Mouse (Mus musculus) MEL (cell line): Measurements from ENCODE around the gene Gm10778. TPM values are rescaled to one million over a fixed set of nuclear protein-coding genes. Genes with fewer than 3 reads are reported as not detected.
"Not testable (repeated sequence)": the region's sequence is repeated elsewhere in the genome, so short reads cannot be mapped to it uniquely, and the experiment has no call there.

Source experiments
- DNase-seq: peaks from one replicate; pipeline ENCODE4 v3.0.0; 2011; ENCODE audit warnings: low read depth, low spot score
- H3K27ac ChIP-seq: 2 replicates; pipeline ENCODE4 v1.5.1; 2012; ENCODE audit warnings: low read depth, mild to moderate bottlenecking, control low read depth, low read length, moderate library complexity; ENCODE audit not compliant: control insufficient read depth
- H3K27me3 ChIP-seq, 2 experiments: fragments of 150-350 bp in 1 of 2; sonication (generic) in 1 of 2; 2 replicates each; pipeline ENCODE4 v1.6.1; 2012; ENCODE audit warnings: low read length in 2 of 2, mild to moderate bottlenecking in 2 of 2, improper control_type of control experiment in 1 of 2, moderate library complexity in 1 of 2; ENCODE audit not compliant: insufficient read depth in 2 of 2, control insufficient read depth in 1 of 2
- H3K36me3 ChIP-seq, 2 experiments: 2 replicates each; pipeline ENCODE4 v1.6.1; 2012 to 2014; ENCODE audit warnings: low read length in 2 of 2, improper control_type of control experiment in 1 of 2, inconsistent platforms in 1 of 2, mild to moderate bottlenecking in 1 of 2; ENCODE audit not compliant: insufficient read depth in 2 of 2, control insufficient read depth in 1 of 2
- H3K4me1 ChIP-seq, 2 experiments: fragments of 150-350 bp in 1 of 2; sonication (generic) in 1 of 2; 2 replicates each; pipeline ENCODE4 v1.6.1; 2012; ENCODE audit warnings: low read length in 2 of 2, improper control_type of control experiment in 1 of 2, mild to moderate bottlenecking in 1 of 2; ENCODE audit not compliant: insufficient read depth in 2 of 2, control insufficient read depth in 1 of 2
- H3K4me3 ChIP-seq, 2 experiments: fragments of 150-350 bp in 1 of 2; sonication (generic) in 1 of 2; 2 replicates each; pipeline ENCODE4 v1.5.1; 2012; ENCODE audit warnings: low read depth in 2 of 2, low read length in 2 of 2, mild to moderate bottlenecking in 2 of 2, moderate library complexity in 2 of 2, control low read depth in 1 of 2, improper control_type of control experiment in 1 of 2; ENCODE audit not compliant: control insufficient read depth in 1 of 2, insufficient read depth in 1 of 2
- H3K79me2 ChIP-seq: 2 replicates; pipeline ENCODE4 v1.6.1; 2012; ENCODE audit warnings: mild to moderate bottlenecking, low read length, moderate library complexity; ENCODE audit not compliant: control insufficient read depth, poor library complexity, insufficient read depth
- H3K9ac ChIP-seq: 2 replicates; pipeline ENCODE4 v1.6.1; 2012; ENCODE audit warnings: low read depth, mild to moderate bottlenecking, control low read depth, low read length, moderate library complexity; ENCODE audit not compliant: control insufficient read depth, poor library complexity, severe bottlenecking
- H3K9me3 ChIP-seq: fragments of 150-350 bp; sonication (generic); replicated peaks from 2 replicates; pipeline ENCODE4 v1.6.1; 2012; ENCODE audit warnings: mild to moderate bottlenecking, low read length, improper control_type of control experiment, moderate library complexity; ENCODE audit not compliant: insufficient read depth
- CHD2 ChIP-seq: IDR thresholded peaks from 2 replicates; pipeline ENCODE4 v1.6.1; 2011; ENCODE audit warnings: low read length, improper control_type of control experiment
- ELF1 ChIP-seq: IDR thresholded peaks from 2 replicates; pipeline ENCODE4 v1.6.1; 2014; ENCODE audit warnings: low read depth, mild to moderate bottlenecking, inconsistent platforms, low read length, improper control_type of control experiment, moderate library complexity
- GABPA ChIP-seq: IDR thresholded peaks from 2 replicates; pipeline ENCODE4 v1.6.1; 2012; ENCODE audit warnings: low read depth, mild to moderate bottlenecking, inconsistent platforms, low read length, improper control_type of control experiment, moderate library complexity
- GATA1 ChIP-seq: IDR thresholded peaks from 2 replicates; pipeline ENCODE4 v1.6.1; 2011; ENCODE audit warnings: low read depth, low read length, improper control_type of control experiment
- HCFC1 ChIP-seq: IDR thresholded peaks from 2 replicates; pipeline ENCODE4 v1.6.1; 2012; ENCODE audit warnings: low read depth, mild to moderate bottlenecking, inconsistent platforms, low read length, improper control_type of control experiment, moderate library complexity
- KAT2A ChIP-seq: conservative IDR thresholded peaks from 2 replicates; pipeline ENCODE4 v1.6.1; 2012; ENCODE audit warnings: low read depth, low read length, improper control_type of control experiment, inconsistent platforms
- MAFK ChIP-seq: IDR thresholded peaks from 2 replicates; pipeline ENCODE4 v1.6.1; 2011; ENCODE audit warnings: low read depth, mild to moderate bottlenecking, low read length, improper control_type of control experiment, borderline replicate concordance
- MAX ChIP-seq: IDR thresholded peaks from 2 replicates; pipeline ENCODE4 v1.6.1; 2011; ENCODE audit warnings: low read length, improper control_type of control experiment
- MEF2A ChIP-seq: IDR thresholded peaks from 2 replicates; pipeline ENCODE4 v1.6.1; 2014; ENCODE audit warnings: low read depth, mild to moderate bottlenecking, inconsistent platforms, low read length, improper control_type of control experiment; ENCODE audit not compliant: poor library complexity, insufficient replicate concordance, severe bottlenecking; ENCODE audit errors: extremely low read depth
- MXI1 ChIP-seq: IDR thresholded peaks from 2 replicates; pipeline ENCODE4 v1.6.1; 2011; ENCODE audit warnings: mild to moderate bottlenecking, low read depth, low read length, improper control_type of control experiment
- MYC ChIP-seq: IDR thresholded peaks from 2 replicates; pipeline ENCODE4 v1.6.1; 2011; ENCODE audit warnings: low read depth, mild to moderate bottlenecking, low read length, improper control_type of control experiment, moderate library complexity
- NELFE ChIP-seq: IDR thresholded peaks from 2 replicates; pipeline ENCODE4 v1.6.1; 2011; ENCODE audit warnings: low read depth, low read length, improper control_type of control experiment
- POLR2A ChIP-seq, 2 experiments: IDR thresholded peaks; 2 replicates each; pipeline ENCODE4 v1.6.1; 2011 to 2012; ENCODE audit warnings: low read length in 2 of 2, mild to moderate bottlenecking in 2 of 2, control low read depth in 1 of 2, improper control_type of control experiment in 1 of 2, low read depth in 1 of 2, moderate library complexity in 1 of 2; ENCODE audit not compliant: control insufficient read depth in 1 of 2, insufficient read depth in 1 of 2, poor library complexity in 1 of 2
- POLR2AphosphoS2 ChIP-seq: IDR thresholded peaks from 2 replicates; pipeline ENCODE4 v1.6.1; 2011; ENCODE audit warnings: low read length, improper control_type of control experiment
- RAD21 ChIP-seq: IDR thresholded peaks from 2 replicates; pipeline ENCODE4 v1.6.1; 2011; ENCODE audit warnings: mild to moderate bottlenecking, low read depth, low read length, improper control_type of control experiment
- SIN3A ChIP-seq: IDR thresholded peaks from 2 replicates; pipeline ENCODE4 v1.6.1; 2012; ENCODE audit warnings: low read length, improper control_type of control experiment, inconsistent platforms
- TAL1 ChIP-seq: IDR thresholded peaks from 2 replicates; pipeline ENCODE4 v1.6.1; 2012; ENCODE audit warnings: mild to moderate bottlenecking, inconsistent platforms, low read length, moderate library complexity, mixed read lengths
- TBP ChIP-seq: IDR thresholded peaks from 2 replicates; pipeline ENCODE4 v1.8.0; 2011; ENCODE audit warnings: low read depth, low read length, improper control_type of control experiment
- UBTF ChIP-seq: IDR thresholded peaks from 2 replicates; pipeline ENCODE4 v1.6.1; 2012; ENCODE audit warnings: low read depth, mild to moderate bottlenecking, inconsistent platforms, low read length, improper control_type of control experiment, moderate library complexity, borderline replicate concordance; ENCODE audit not compliant: insufficient read depth
- USF1 ChIP-seq: IDR thresholded peaks from 2 replicates; pipeline ENCODE4 v1.6.1; 2014; ENCODE audit warnings: low read depth, mild to moderate bottlenecking, inconsistent platforms, low read length, improper control_type of control experiment, moderate library complexity
- USF2 ChIP-seq, 2 experiments: IDR thresholded peaks; 2 replicates each; pipeline ENCODE4 v1.6.1; 2011 to 2012; ENCODE audit warnings: improper control_type of control experiment in 2 of 2, low read length in 2 of 2, borderline replicate concordance in 1 of 2, inconsistent platforms in 1 of 2, low read depth in 1 of 2, mild to moderate bottlenecking in 1 of 2; ENCODE audit not compliant: insufficient read depth in 1 of 2
- ZKSCAN1 ChIP-seq: IDR thresholded peaks from 2 replicates; pipeline ENCODE4 v1.6.1; 2012; ENCODE audit warnings: low read depth, mild to moderate bottlenecking, inconsistent platforms, low read length, improper control_type of control experiment, moderate library complexity
- ZMIZ1 ChIP-seq: IDR thresholded peaks from 2 replicates; pipeline ENCODE4 v1.6.1; 2012; ENCODE audit warnings: low read depth, mild to moderate bottlenecking, inconsistent platforms, low read length, improper control_type of control experiment, moderate library complexity
- ZNF384 ChIP-seq: IDR thresholded peaks from 2 replicates; pipeline ENCODE4 v1.6.1; 2012; ENCODE audit warnings: low read depth, mild to moderate bottlenecking, inconsistent platforms, low read length, improper control_type of control experiment
- polyA plus RNA-seq, 2 experiments: library from polyadenylated mRNA; stranded (reverse) in 1 of 2; unstranded in 1 of 2; fragments of >175 nt in 1 of 2; fragments of >200 nt in 1 of 2; gene quantifications; 2 replicates each; pipeline versions ENCODE4 v1.2.1 to v1.2.4; 2012; ENCODE audit warnings: low replicate concordance in 2 of 2, low read depth in 1 of 2; ENCODE audit not compliant: insufficient read length in 2 of 2, insufficient read depth in 1 of 2, missing spikeins in 1 of 2
- total RNA-seq: library from RNA; depleted of rRNA; stranded (reverse); fragments of 300-350 nt; gene quantifications from 2 replicates; pipeline ENCODE4 v1.2.3, GENCODE M21; 2012; rRNA removed

Gm10778 gene
- total RNA-seq (3.5 and 3.9 TPM in 2 replicates), polyA plus RNA-seq (1 to 10 TPM in 1 of 2 experiments, not detected in 1; 2.0 TPM)

DNA sequence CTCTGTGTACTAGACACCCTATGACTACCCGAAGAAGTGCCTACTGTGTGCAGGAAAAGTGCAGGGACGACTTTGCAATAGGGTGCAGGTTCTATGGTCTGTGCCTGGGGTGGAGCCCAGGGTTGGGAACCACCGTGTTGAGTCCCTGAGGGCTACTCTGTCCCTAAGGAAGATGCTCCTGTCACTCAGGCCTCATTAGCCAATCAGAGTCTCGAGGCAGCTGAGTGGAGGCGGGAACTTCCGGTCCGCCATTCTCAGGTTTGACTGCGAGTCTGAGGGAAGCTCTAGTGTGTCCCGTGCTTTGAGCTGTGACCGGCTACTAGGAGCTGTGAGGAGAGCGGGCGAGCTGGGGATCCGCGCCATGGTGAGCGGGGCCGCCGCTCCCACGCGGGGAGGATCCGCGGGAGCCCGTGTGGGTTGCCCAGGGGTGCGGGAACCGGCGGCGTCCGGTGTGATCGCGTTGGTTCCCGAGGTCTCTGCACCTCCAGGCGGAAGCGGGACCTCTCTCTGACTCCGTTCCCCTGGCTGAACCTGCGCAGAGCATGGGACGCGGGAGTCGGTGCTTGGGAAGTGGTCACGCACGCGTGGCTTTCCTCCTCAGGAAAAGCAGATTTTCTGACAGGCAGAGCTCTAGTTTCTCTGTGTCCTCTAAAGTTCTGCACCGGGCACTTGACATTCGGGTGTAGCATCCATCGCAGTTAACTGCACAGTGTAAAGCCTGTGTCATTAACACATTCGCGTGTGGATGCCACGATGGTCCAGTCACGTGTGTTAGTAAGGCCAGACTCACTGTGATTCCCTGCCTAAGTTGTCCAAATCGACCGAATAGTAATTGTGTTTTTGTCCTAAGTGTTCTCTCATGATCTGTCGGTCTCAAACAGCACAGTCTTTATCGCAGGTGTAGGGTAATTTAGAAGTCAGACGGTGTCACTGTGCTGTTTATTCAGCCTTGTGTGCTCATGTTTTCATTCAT is at the start of gene Gm10778:
Gene Gm10778, plus strand, starts transcription at position 257 of the 973 bp plus-strand sequence.
- H3K79me2 ChIP-seq, result peaks cover 30% of the 10 kb centered on the region
- peaks cover 0 to 14% of the 10 kb centered on the region in 2 experiments; a peak in 2 of 4 replicates for H3K4me1 ChIP-seq
- H3K4me3 ChIP-seq, result peak within 1 kb of the TSS; percentile 77 to 79
- H3K9ac ChIP-seq, result peak within 1 kb of the TSS; percentile 77
- DNase-seq, result peak; percentile 94
- TF ChIP-seq ELF1, result peak; percentile 73
- TF ChIP-seq POLR2A (IDR thresholded peaks at IDR 0.05; ENCODE audit: control insufficient read depth in 1 of 2, insufficient read depth in 1 of 2, low read depth in 1 of 2, low read length in 2 of 2, poor library complexity in 1 of 2), result peak; percentile 47 to 67; a peak in 2 of 4 replicates
- TF ChIP-seq SIN3A, result peak; percentile 37; the same call in 1 of the 2 replicates
- peak; percentile 59 for TF ChIP-seq TBP
- peak; percentile 62; the same call in 1 of the 2 replicates for TF ChIP-seq POLR2AphosphoS2
- TF ChIP-seq HCFC1, result peak; percentile 80
- 0 out of 2 replicates have a peak, but pooled peaks have one; percentile 20 for TF ChIP-seq MXI1
- TF ChIP-seq NELFE, result peak; percentile 63
- peak; percentile 68 for TF ChIP-seq CHD2
- H3K9me3 ChIP-seq, H3K27me3 ChIP-seq, H3K36me3 ChIP-seq: not testable (repeated sequence)
- H3K27ac ChIP-seq, result peak within 1 kb of the TSS; percentile 52; the same call in 1 of the 2 replicates

- Histone ChIP-seq H3K27ac (no peak overlapping the region), H3K36me3 (peaks cover 0 to 13% of the 10 kb centered on the region in 2 experiments; a peak in 2 of 4 replicates), H3K27me3 (no peaks in the 10 kb centered on the region), H3K4me3 (no peak overlapping the region), H3K4me1 (peaks cover 10 to 21% of the 10 kb centered on the region in 2 experiments), H3K9ac (no peak overlapping the region), H3K79me2 (no peaks in the 10 kb centered on the region; the same call in 1 of the 2 replicates), H3K9me3 (no peaks in the 10 kb centered on the region)
- no peak for DNase-seq
- TF ChIP-seq POLR2AphosphoS2 (no peak), KAT2A (no peak), TBP (no peak), ZKSCAN1 (no peak), USF1 (no peak), GABPA (no peak), ZMIZ1 (no peak), TAL1 (no peak), RAD21 (no peak), ELF1 (no peak), UBTF (no peak), MYC (no peak), USF2 (IDR thresholded peaks at IDR 0.05; ENCODE audit: borderline replicate concordance in 1 of 2, insufficient read depth in 1 of 2, low read depth in 1 of 2, low read length in 2 of 2) (no peak), ZNF384 (no peak), GATA1 (no peak), MAFK (no peak), MAX (no peak), MEF2A (no peak)
Observed at GRCm38 (mm10) chr10:81599630-81600029, 49.2 kb upstream of the Gm10778 start.
